Mouse (Mus musculus) large intestine, adult 2 months (tissue): ENCODE measurements around the gene Pld5. TPM values are rescaled to one million over a fixed set of nuclear protein-coding genes. Genes with fewer than 3 reads are reported as not detected.
A peak's percentile ranks its signal among the peaks of the same experiment; 100 is the strongest.

Experiments used
- DNase-seq: peaks from one replicate; pipeline ENCODE4 v3.0.0-alpha.2; 2012; ENCODE audit warnings: low read depth, low spot score
- WGBS: fragments of 180-500 bp; shearing (Covaris S2); methylation state at CpG from one replicate; pipeline ENCODE4 v1.1.7; 2018; 5-methylcytosine and 5-hydroxymethylcytosine counted together
- polyA plus RNA-seq: library from polyadenylated mRNA; depleted of rRNA; stranded (reverse); fragments of >200 nt; gene quantifications from 2 replicates; pipeline ENCODE4 v1.2.3, GENCODE M21; 2012; rRNA removed

Pld5 gene
- polyA plus RNA-seq: 0.05 and 0.14 TPM in 2 replicates

GRCm38 (mm10) chr1:176274667-176275610 lies at the start of gene Pld5:
Pld5 (minus strand) TSS chr1:176275312.
- no peak for DNase-seq
- under 1% methylated on average over 81 of the region's 86 CpGs for WGBS

DNA sequence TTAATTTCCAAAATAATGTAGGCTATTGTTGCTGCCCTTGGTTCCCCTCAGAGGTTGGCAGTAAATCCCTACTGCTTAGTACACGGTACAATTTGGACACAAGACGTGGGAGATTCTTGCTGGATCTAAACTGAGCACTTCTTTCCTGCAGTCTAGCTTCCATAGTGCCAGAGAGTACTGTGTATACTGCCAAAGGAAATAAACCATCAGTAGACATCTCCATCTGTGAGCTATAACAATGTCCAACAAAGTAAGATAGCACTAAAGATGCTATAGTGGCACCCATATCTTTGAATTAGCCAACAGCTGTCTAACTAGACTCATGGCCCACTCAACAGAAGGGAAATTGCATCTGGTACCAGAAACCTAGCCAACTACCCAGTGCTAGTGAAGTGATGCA lies 40.0 kb upstream of the Pld5 start:
- WGBS: 70% methylated on average over 2 of the region's 2 CpGs
- no peak for DNase-seq

- no peak for DNase-seq
- WGBS: 46% methylated on average over 3 of the region's 3 CpGs
Measured at GRCm38 (mm10) chr1:176310174-176310573, 35.1 kb upstream of the Pld5 start.

DNA sequence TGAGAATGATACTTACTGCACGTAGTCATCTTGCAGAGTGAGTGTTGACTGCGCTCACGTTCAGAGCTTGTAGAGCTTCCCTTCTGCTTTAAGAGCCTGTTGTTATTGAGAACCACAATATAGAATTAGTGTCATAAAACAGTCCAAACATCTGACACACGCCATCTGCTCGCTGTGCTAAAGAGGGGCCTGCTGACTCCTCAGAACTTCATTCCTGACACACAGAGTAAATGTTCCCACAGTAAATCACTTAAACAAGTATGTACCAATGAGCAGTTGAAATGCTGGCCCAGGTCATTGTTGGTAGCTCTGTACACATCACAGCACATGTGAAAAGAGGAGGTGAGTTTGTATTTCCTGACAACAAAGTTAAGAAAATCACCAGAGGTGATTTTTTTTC lies 14.3 kb upstream of the Pld5 start:
- peak; percentile 7 for DNase-seq
- WGBS: 15% methylated on average over 5 of the region's 5 CpGs

DNA sequence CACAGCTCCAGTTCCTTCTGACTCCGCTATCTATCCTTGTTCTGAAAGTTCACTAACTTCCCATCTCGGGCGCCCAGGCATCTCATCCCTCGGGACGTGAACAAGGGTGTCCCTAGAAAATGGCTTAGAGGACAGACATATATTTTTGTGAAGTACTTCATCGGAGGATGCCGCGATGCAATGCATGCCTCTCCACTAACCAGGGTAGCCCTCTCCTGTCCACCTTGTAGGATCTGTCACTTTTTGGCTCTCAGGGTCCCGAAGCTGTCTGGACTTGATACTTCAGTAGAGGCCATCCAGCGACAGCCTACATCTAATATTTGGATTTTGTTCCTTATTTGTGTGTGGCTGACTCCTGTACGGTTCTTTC lies 484 bp upstream of the Pld5 start:
- no peak for DNase-seq
- 16% methylated on average over 11 of the region's 11 CpGs for WGBS

DNA sequence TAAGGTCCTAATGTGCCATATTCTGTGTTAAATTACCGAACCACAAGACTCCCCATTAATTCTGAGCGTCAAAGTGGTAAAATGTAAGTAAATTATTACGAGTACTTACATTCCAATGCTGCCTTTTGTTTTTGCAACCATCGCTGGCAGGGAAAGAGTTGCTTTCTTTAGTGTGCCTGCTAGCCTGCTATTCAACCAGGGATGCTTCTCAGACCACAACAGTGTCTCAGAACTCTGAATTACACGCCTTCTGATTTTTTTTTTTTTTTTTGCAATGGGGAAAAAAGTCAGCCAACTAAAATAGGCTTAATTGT lies 26.4 kb downstream of the Pld5 start:
- no peak for DNase-seq
- 75% methylated on average over 5 of the region's 5 CpGs for WGBS

- WGBS: 87% methylated on average over 9 of the region's 9 CpGs
- DNase-seq: no peak
Measured at GRCm38 (mm10) chr1:176247885-176248716, 27.0 kb downstream of the Pld5 start.

GRCm38 (mm10) chr1:176239199-176239598 lies 35.9 kb downstream of the Pld5 start:
- 83% methylated on average over 2 of the region's 2 CpGs for WGBS
- DNase-seq: no peak

DNA sequence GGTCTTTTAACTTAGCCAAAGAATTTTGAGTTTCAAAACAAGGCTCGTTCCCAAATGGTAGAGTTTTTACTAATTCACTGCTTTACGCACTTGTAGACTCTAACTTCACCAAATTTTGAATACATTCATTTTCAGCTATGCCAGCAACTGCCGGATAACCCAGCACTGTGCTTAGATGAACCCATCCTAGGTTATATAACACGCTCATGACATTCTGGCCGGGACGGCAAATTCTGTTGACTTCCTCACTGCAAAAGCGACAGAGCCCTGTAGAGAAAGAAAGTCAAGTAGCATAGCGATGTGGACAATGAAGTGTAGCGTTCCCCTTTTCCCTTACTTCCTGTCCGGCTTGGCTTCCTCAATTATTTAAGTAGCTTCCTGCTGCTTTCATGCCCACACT lies 51.3 kb downstream of the Pld5 start:
- 68% methylated on average over 10 of the region's 10 CpGs for WGBS
- no peak for DNase-seq

- peak; percentile 4 for DNase-seq
- WGBS: 5% methylated on average over 12 of the region's 12 CpGs
Measured at GRCm38 (mm10) chr1:176223196-176223595, 51.9 kb downstream of the Pld5 start.

- DNase-seq: no peak
- WGBS: 76% methylated on average over 5 of the region's 5 CpGs
Measured at GRCm38 (mm10) chr1:176218217-176218616, 56.9 kb downstream of the Pld5 start.

- 33% methylated on average over 17 of the region's 17 CpGs for WGBS
- no peak for DNase-seq
Measured at GRCm38 (mm10) chr1:176213645-176214221, 61.4 kb downstream of the Pld5 start.

DNA sequence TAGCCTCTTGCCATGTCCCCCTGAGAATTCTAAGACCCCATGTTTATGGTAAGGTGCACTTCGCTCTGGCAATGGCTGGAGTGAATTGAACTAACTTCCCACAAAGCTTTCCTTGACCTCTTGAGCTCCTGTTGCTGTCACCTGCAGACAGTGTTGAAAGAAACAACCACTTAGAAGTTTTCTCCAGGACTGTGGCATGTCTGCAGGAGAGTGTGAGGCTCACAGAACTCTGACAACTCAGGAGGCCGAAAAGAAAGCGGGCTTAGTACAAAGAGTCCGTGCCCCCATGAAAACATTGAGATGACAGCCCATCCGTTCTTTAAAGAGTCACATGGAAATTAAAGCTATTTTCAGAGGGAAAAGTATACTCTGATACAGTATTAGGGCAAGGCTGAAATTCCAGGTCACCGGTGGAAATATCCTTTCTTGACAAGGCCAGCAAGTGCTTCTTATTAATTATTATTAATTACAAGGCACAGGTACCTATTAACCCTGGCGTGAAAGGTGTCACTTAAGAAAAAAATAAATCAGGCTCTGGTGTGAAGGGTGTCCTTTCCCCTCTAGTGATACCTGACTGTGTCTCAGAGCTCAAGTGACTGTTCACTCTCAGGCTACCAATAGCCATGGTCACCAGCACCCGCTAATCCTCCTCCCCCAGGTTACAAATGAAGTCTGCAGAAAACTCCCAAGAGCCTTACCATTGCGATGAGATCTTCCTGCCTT lies 62.0 kb downstream of the Pld5 start:
- 82% methylated on average over 9 of the region's 9 CpGs for WGBS
- no peak for DNase-seq

- WGBS: 89% methylated on average over 1 of the region's 1 CpGs
- no peak for DNase-seq
Measured at GRCm38 (mm10) chr1:176210803-176211202, 64.3 kb downstream of the Pld5 start.

DNA sequence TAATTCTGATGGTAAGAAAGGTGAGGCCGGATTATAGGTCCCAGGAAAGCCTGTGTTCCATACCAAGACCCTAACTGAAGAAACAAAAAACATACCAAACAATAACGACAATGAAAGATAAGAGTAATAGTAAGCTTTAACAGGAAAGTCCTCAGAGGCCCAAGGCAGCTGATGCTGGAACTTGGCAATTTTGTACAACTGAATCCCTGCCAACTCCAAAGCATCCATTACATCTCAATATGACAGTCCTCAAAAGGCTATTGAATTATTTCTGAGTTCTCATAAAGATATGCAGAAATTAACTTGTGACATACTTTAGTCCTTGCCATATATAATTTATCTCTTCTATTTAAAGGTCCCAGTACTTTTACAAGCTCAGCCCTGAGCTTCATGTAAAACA lies 67.1 kb downstream of the Pld5 start:
- no peak for DNase-seq
- 76% methylated on average over 2 of the region's 2 CpGs for WGBS

- DNase-seq: no peak
- WGBS: 64% methylated on average over 3 of the region's 3 CpGs
Measured at GRCm38 (mm10) chr1:176202360-176202759, 72.8 kb downstream of the Pld5 start.

GRCm38 (mm10) chr1:176197036-176197766 lies 77.9 kb downstream of the Pld5 start:
- no peak for DNase-seq
- WGBS: 72% methylated on average over 6 of the region's 6 CpGs

DNA sequence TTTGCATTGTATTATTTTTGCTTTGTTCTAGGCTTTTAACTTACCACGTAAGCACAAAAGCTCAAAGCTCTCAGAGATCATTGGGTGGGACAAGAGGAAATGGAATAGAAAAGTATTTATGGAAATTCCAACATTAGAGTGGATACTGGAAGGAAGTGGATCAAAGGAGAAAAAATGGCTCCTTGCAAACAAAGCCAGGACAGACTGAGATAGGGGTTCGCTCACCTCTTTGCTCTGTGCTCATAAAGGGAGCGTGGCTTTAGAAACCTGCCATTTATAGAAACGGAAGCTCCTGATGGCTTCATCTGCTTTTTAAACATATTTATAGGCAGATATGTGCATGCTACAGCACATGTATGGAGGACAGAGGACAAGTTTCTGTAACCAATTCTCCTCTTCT lies 78.8 kb downstream of the Pld5 start:
- 80% methylated on average over 4 of the region's 4 CpGs for WGBS
- DNase-seq: no peak

GRCm38 (mm10) chr1:176194727-176195126 lies 80.4 kb downstream of the Pld5 start:
- 77% methylated on average over 2 of the region's 2 CpGs for WGBS
- no peak for DNase-seq
